Mouse (Mus musculus) thymus, adult 2 months (tissue): ENCODE measurements at regions not wholly inside any gene's neighbourhood (a gene's known extent, or its start where the extent isn't known, plus 50 kb on each side); places are given as distances from the start of the nearest gene placed in this dataset.

Experiments
- CTCF ChIP-seq: fragments of 200-500 bp; IDR thresholded peaks from 2 replicates; pipeline ENCODE4 v1.5.1; 2012; ENCODE audit warnings: mild to moderate bottlenecking, control low read depth, low read length, moderate library complexity, borderline replicate concordance; ENCODE audit not compliant: control insufficient read depth, poor library complexity, insufficient read depth; ENCODE audit errors: extremely low read depth
- POLR2A ChIP-seq: fragments of 200-500 bp; IDR thresholded peaks from 2 replicates; pipeline ENCODE4 v1.6.1; 2012; ENCODE audit warnings: mild to moderate bottlenecking, low read length, control low read depth, moderate library complexity; ENCODE audit not compliant: control insufficient read depth, poor library complexity, insufficient read depth; ENCODE audit errors: extremely low read depth

GRCm38 (mm10) chr3:40021682-40022081 lies 509.4 kb upstream of the Intu start:
- TF ChIP-seq CTCF (no peak), POLR2A (no peak)
